Mouse (Mus musculus): ENCODE measurements around the gene Slc26a10. TPM values are rescaled to one million over a fixed set of nuclear protein-coding genes. Genes with fewer than 3 reads are reported as not detected.

Gene Slc26a10
- polyA plus RNA-seq, 1 experiment from 2014 or later, result 17.4 TPM

- Histone ChIP-seq H3K27ac (replicated peaks in 1 of 2; ENCODE audit: control insufficient read depth in 1 of 2, insufficient read depth in 1 of 2, low read depth in 2 of 2, low read length in 2 of 2) (no peak overlapping the region), H3K4me2 (ENCODE audit: low read length) (peak overlapping the region; percentile 37; the same call in 1 of the 2 replicates), H3K27me3 (ENCODE audit: control insufficient read depth, insufficient read depth, low read length) (peaks cover 83% of the 10 kb centered on the region), H3K36me3 (ENCODE audit: control insufficient read depth, insufficient read depth, low read length) (peaks cover 12% of the 10 kb centered on the region; the same call in 1 of the 2 replicates), H3K4me1 (ENCODE audit: control insufficient read depth in 2 of 2, insufficient read depth in 2 of 2, low read length in 2 of 2) (peaks cover 6 to 9% of the 10 kb centered on the region in 2 experiments; a peak in 3 of 4 replicates), H3K4me3 (ENCODE audit: control insufficient read depth in 1 of 2, insufficient read depth in 1 of 2, low read depth in 1 of 2, low read length in 2 of 2) (peak overlapping the region in 1 of 2 experiments; percentile 13; a peak in 1 of 4 replicates), H3K9ac (ENCODE audit: low read length) (0 out of 2 replicates have a peak overlapping the region, but pooled peaks have one; percentile 21), H3K9me3 (ENCODE audit: control insufficient read depth, low read length) (no peaks in the 10 kb centered on the region)
- ATAC-seq (ENCODE audit: insufficient number of reproducible peaks, insufficient read depth, low FRiP score, low read depth), result 0 out of 2 replicates have a peak, but pooled peaks have one; percentile 26
- 62% methylated on average over 6 of the region's 6 CpGs for WGBS
Observed at GRCm38 (mm10) chr10:127181566-127181965, 1.1 kb upstream of the Slc26a10 start.

- peaks cover 7% of the 10 kb centered on the region; the same call in 1 of the 2 replicates for H3K36me3 ChIP-seq (ENCODE audit: control insufficient read depth, insufficient read depth, low read length)
- peaks cover 6 to 9% of the 10 kb centered on the region in 2 experiments; a peak in 3 of 4 replicates for H3K4me1 ChIP-seq (ENCODE audit: control insufficient read depth in 2 of 2, insufficient read depth in 2 of 2, low read length in 2 of 2)
- H3K4me3 ChIP-seq (ENCODE audit: control insufficient read depth in 1 of 2, insufficient read depth in 1 of 2, low read depth in 1 of 2, low read length in 2 of 2), result peak overlapping the region in 1 of 2 experiments; percentile 31; a peak in 1 of 4 replicates
Observed at GRCm38 (mm10) chr10:127180695-127181047, 226 bp upstream of the Slc26a10 start.

GRCm38 (mm10) chr10:127178286-127179027 is 2.0 kb downstream of the Slc26a10 start:
- Histone ChIP-seq H3K4me2 (ENCODE audit: low read length) (peak overlapping the region; percentile 63), H3K4me1 (ENCODE audit: control insufficient read depth in 2 of 2, insufficient read depth in 2 of 2, low read length in 2 of 2) (peaks cover 6 to 9% of the 10 kb centered on the region in 2 experiments; a peak in 3 of 4 replicates), H3K27ac (replicated peaks in 1 of 2; ENCODE audit: control insufficient read depth in 1 of 2, insufficient read depth in 1 of 2, low read depth in 2 of 2, low read length in 2 of 2) (no peak overlapping the region), H3K9me3 (ENCODE audit: control insufficient read depth, low read length) (no peaks in the 10 kb centered on the region), H3K4me3 (ENCODE audit: control insufficient read depth in 1 of 2, insufficient read depth in 1 of 2, low read depth in 1 of 2, low read length in 2 of 2) (peak overlapping the region; percentile 21 to 32), H3K9ac (ENCODE audit: low read length) (no peak overlapping the region; the same call in 1 of the 2 replicates), H3K36me3 (ENCODE audit: control insufficient read depth, insufficient read depth, low read length) (0 out of 2 replicates have a peak, but pooled peaks cover 4% of the 10 kb centered on the region), H3K27me3 (ENCODE audit: control insufficient read depth, insufficient read depth, low read length) (peaks cover 82% of the 10 kb centered on the region)
- WGBS, result 6% methylated on average over 41 of the region's 41 CpGs
- ATAC-seq (ENCODE audit: insufficient number of reproducible peaks, insufficient read depth, low FRiP score, low read depth), result no peak

More at GRCm38 (mm10) chr10:127180695-127181047, 226 bp upstream of the Slc26a10 start:
- Histone ChIP-seq H3K27me3 (ENCODE audit: control insufficient read depth, insufficient read depth, low read length) (peaks cover 89% of the 10 kb centered on the region), H3K9ac (ENCODE audit: low read length) (no peak overlapping the region), H3K27ac (replicated peaks in 1 of 2; ENCODE audit: control insufficient read depth in 1 of 2, insufficient read depth in 1 of 2, low read depth in 2 of 2, low read length in 2 of 2) (0 out of 4 replicates have a peak overlapping the region, but pooled peaks of 1 of the 2 experiments have one; percentile 28), H3K9me3 (ENCODE audit: control insufficient read depth, low read length) (no peaks in the 10 kb centered on the region), H3K4me2 (ENCODE audit: low read length) (peak overlapping the region; percentile 57)
- 15% methylated on average over 3 of the region's 3 CpGs for WGBS
- no peak for ATAC-seq (ENCODE audit: insufficient number of reproducible peaks, insufficient read depth, low FRiP score, low read depth)

GRCm38 (mm10) chr10:127177719-127178118 is 2.7 kb downstream of the Slc26a10 start:
- H3K9ac ChIP-seq (ENCODE audit: low read length), result no peak overlapping the region
- peak; percentile 18; the same call in 1 of the 2 replicates for ATAC-seq (ENCODE audit: insufficient number of reproducible peaks, insufficient read depth, low FRiP score, low read depth)
- H3K36me3 ChIP-seq (ENCODE audit: control insufficient read depth, insufficient read depth, low read length), result no peaks in the 10 kb centered on the region
- under 1% methylated on average over 23 of the region's 23 CpGs for whole genome bisulfite sequencing
- H3K4me1 ChIP-seq (ENCODE audit: control insufficient read depth in 2 of 2, insufficient read depth in 2 of 2, low read length in 2 of 2), result peaks cover 6 to 9% of the 10 kb centered on the region in 2 experiments; a peak in 3 of 4 replicates
- H3K4me2 ChIP-seq (ENCODE audit: low read length), result peak overlapping the region; percentile 63
- H3K4me3 ChIP-seq (ENCODE audit: control insufficient read depth in 1 of 2, insufficient read depth in 1 of 2, low read depth in 1 of 2, low read length in 2 of 2), result peak overlapping the region; percentile 21 to 32
- peaks cover 79% of the 10 kb centered on the region for H3K27me3 ChIP-seq (ENCODE audit: control insufficient read depth, insufficient read depth, low read length)
- H3K27ac ChIP-seq (replicated peaks in 1 of 2; ENCODE audit: control insufficient read depth in 1 of 2, insufficient read depth in 1 of 2, low read depth in 2 of 2, low read length in 2 of 2), result no peak overlapping the region
- H3K9me3 ChIP-seq (ENCODE audit: control insufficient read depth, low read length), result no peaks in the 10 kb centered on the region

GRCm38 (mm10) chr10:127177235-127177634 is 3.2 kb downstream of the Slc26a10 start:
- H3K4me1 ChIP-seq (ENCODE audit: control insufficient read depth in 2 of 2, insufficient read depth in 2 of 2, low read length in 2 of 2), result peaks cover 6 to 9% of the 10 kb centered on the region in 2 experiments; a peak in 3 of 4 replicates
- no peak for ATAC-seq (ENCODE audit: insufficient number of reproducible peaks, insufficient read depth, low FRiP score, low read depth)
- peak overlapping the region; percentile 63; the same call in 1 of the 2 replicates for H3K4me2 ChIP-seq (ENCODE audit: low read length)
- H3K27me3 ChIP-seq (ENCODE audit: control insufficient read depth, insufficient read depth, low read length), result peaks cover 77% of the 10 kb centered on the region
- H3K9me3 ChIP-seq (ENCODE audit: control insufficient read depth, low read length), result no peaks in the 10 kb centered on the region
- no peak overlapping the region for H3K9ac ChIP-seq (ENCODE audit: low read length)
- peak overlapping the region in 1 of 2 experiments; percentile 32; a peak in 1 of 4 replicates for H3K4me3 ChIP-seq (ENCODE audit: control insufficient read depth in 1 of 2, insufficient read depth in 1 of 2, low read depth in 1 of 2, low read length in 2 of 2)
- H3K27ac ChIP-seq (replicated peaks in 1 of 2; ENCODE audit: control insufficient read depth in 1 of 2, insufficient read depth in 1 of 2, low read depth in 2 of 2, low read length in 2 of 2), result no peak overlapping the region
- WGBS, result 23% methylated on average over 9 of the region's 9 CpGs
- H3K36me3 ChIP-seq (ENCODE audit: control insufficient read depth, insufficient read depth, low read length), result no peaks in the 10 kb centered on the region

GRCm38 (mm10) chr10:127176756-127177155 is 3.7 kb downstream of the Slc26a10 start:
- ATAC-seq (ENCODE audit: insufficient number of reproducible peaks, insufficient read depth, low FRiP score, low read depth), result no peak
- H3K27ac ChIP-seq (replicated peaks in 1 of 2; ENCODE audit: control insufficient read depth in 1 of 2, insufficient read depth in 1 of 2, low read depth in 2 of 2, low read length in 2 of 2), result no peak overlapping the region
- H3K36me3 ChIP-seq (ENCODE audit: control insufficient read depth, insufficient read depth, low read length), result no peaks in the 10 kb centered on the region
- H3K27me3 ChIP-seq (ENCODE audit: control insufficient read depth, insufficient read depth, low read length), result peaks cover 77% of the 10 kb centered on the region
- H3K4me2 ChIP-seq (ENCODE audit: low read length), result no peak overlapping the region
- H3K4me1 ChIP-seq (ENCODE audit: control insufficient read depth in 2 of 2, insufficient read depth in 2 of 2, low read length in 2 of 2), result peaks cover 6 to 9% of the 10 kb centered on the region in 2 experiments; a peak in 3 of 4 replicates
- no peak overlapping the region for H3K9ac ChIP-seq (ENCODE audit: low read length)
- no peaks in the 10 kb centered on the region for H3K9me3 ChIP-seq (ENCODE audit: control insufficient read depth, low read length)
- WGBS, result 9% methylated on average over 7 of the region's 7 CpGs
- H3K4me3 ChIP-seq (ENCODE audit: control insufficient read depth in 1 of 2, insufficient read depth in 1 of 2, low read depth in 1 of 2, low read length in 2 of 2), result no peak overlapping the region

- Histone ChIP-seq H3K27me3 (ENCODE audit: control insufficient read depth, insufficient read depth, low read length) (peaks cover 77% of the 10 kb centered on the region), H3K36me3 (ENCODE audit: control insufficient read depth, insufficient read depth, low read length) (no peaks in the 10 kb centered on the region), H3K27ac (replicated peaks in 1 of 2; ENCODE audit: control insufficient read depth in 1 of 2, insufficient read depth in 1 of 2, low read depth in 2 of 2, low read length in 2 of 2) (no peak overlapping the region), H3K4me3 (ENCODE audit: control insufficient read depth in 1 of 2, insufficient read depth in 1 of 2, low read depth in 1 of 2, low read length in 2 of 2) (no peak overlapping the region), H3K9ac (ENCODE audit: low read length) (no peak overlapping the region), H3K9me3 (ENCODE audit: control insufficient read depth, low read length) (no peaks in the 10 kb centered on the region), H3K4me1 (ENCODE audit: control insufficient read depth in 2 of 2, insufficient read depth in 2 of 2, low read length in 2 of 2) (peaks cover 7 to 9% of the 10 kb centered on the region in 2 experiments; a peak in 3 of 4 replicates), H3K4me2 (ENCODE audit: low read length) (no peak overlapping the region)
- no peak for ATAC-seq (ENCODE audit: insufficient number of reproducible peaks, insufficient read depth, low FRiP score, low read depth)
- 36% methylated on average over 3 of the region's 3 CpGs for WGBS
Observed at GRCm38 (mm10) chr10:127176228-127176627, 4.2 kb downstream of the Slc26a10 start.
